Mouse (Mus musculus): ENCODE data around the gene Colgalt2. TPM values are rescaled to one million over a fixed set of nuclear protein-coding genes. Genes with fewer than 3 reads are reported as not detected.
A peak's percentile ranks its signal among the peaks of the same experiment; 100 is the strongest.

Gene Colgalt2
- polyA plus RNA-seq, 1 experiment, result 0.32 TPM

DNA sequence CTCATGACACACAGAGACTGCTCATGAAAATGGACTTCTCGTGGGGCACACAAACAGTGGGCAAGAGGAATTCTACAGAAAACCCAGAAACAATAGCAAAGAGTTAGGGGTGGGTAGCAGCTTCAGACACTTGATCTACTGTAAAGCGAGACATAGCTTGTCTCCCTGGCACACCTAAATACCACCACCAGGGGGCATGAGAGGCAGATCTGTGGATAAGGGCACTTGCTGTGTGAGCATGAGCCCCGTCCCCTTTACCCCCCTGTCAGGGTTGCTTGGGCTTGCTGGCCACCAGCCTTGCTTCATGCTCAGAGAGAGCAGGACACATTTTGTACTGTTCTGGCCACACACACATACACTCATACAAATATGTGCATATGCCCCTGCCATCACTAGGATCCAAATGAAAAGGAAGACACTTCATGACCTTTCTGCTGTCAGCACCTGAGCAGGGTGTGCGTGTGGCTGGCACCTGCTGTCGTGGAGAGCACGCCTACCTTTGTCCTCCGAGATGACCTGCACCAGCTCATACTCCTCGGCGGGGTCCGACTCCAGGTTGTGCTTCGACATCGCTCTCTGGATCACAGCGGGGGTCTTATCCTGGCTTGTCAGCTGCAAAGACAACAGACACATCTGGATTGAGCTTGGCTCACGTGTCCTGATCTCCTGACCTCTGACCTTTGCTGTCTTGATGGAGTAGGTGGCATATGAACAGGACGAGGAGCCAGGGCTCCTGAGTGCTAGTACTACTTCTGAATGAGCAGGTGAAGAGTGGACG is 121.4 kb downstream of the Colgalt2 start:
- DNase-seq (ENCODE audit: low read depth in 1 of 2, low spot score in 2 of 2), result peak; percentile 21 to 52

GRCm38 (mm10) chr1:152522226-152522625 is 122.6 kb downstream of the Colgalt2 start:
- TF ChIP-seq CTCF (IDR thresholded peaks at IDR 0.05; ENCODE audit: extremely low read depth, insufficient read depth, insufficient read length, insufficient replicate concordance), result no peak
- TF ChIP-seq POLR2A (IDR thresholded peaks at IDR 0.05; ENCODE audit: low read depth, low read length), result no peak
- peaks cover 2% of the 10 kb centered on the region; the same call in 1 of the 2 replicates for H3K36me3 ChIP-seq (ENCODE audit: control insufficient read depth, insufficient read depth, low read length)
- no peaks in the 10 kb centered on the region for H3K27me3 ChIP-seq (ENCODE audit: control insufficient read depth, insufficient read depth, low read length)
- no peak overlapping the region for H3K4me3 ChIP-seq (ENCODE audit: extremely low read depth, insufficient read depth, insufficient read length)
- no peaks in the 10 kb centered on the region for H3K4me1 ChIP-seq (ENCODE audit: control insufficient read depth, insufficient read depth, insufficient read length)
- DNase-seq (ENCODE audit: low read depth in 1 of 2, low spot score in 2 of 2), result no peak
- 81% methylated on average over 3 of the region's 3 CpGs for WGBS
- H3K27ac ChIP-seq (ENCODE audit: insufficient read depth, low read length), result no peak overlapping the region

More for the DNA sequence above, 121.4 kb downstream of the Colgalt2 start:
- 0 out of 2 replicates have a peak, but pooled peaks cover 1% of the 10 kb centered on the region for H3K36me3 ChIP-seq (ENCODE audit: control insufficient read depth, insufficient read depth, low read length)
- WGBS, result 84% methylated on average over 16 of the region's 16 CpGs
- H3K27me3 ChIP-seq (ENCODE audit: control insufficient read depth, insufficient read depth, low read length), result no peaks in the 10 kb centered on the region
- H3K4me3 ChIP-seq (ENCODE audit: extremely low read depth, insufficient read depth, insufficient read length), result no peak overlapping the region
- H3K27ac ChIP-seq (ENCODE audit: insufficient read depth, low read length), result no peak overlapping the region
- TF ChIP-seq CTCF (IDR thresholded peaks at IDR 0.05; ENCODE audit: extremely low read depth, insufficient read depth, insufficient read length, insufficient replicate concordance) (peak; percentile 47; the same call in 1 of the 2 replicates), POLR2A (IDR thresholded peaks at IDR 0.05; ENCODE audit: low read depth, low read length) (no peak)
- no peaks in the 10 kb centered on the region for H3K4me1 ChIP-seq (ENCODE audit: control insufficient read depth, insufficient read depth, insufficient read length)

GRCm38 (mm10) chr1:152523292-152523691 is 123.7 kb downstream of the Colgalt2 start:
- DNase-seq (ENCODE audit: low read depth in 1 of 2, low spot score in 2 of 2), result no peak
- Histone ChIP-seq H3K27ac (ENCODE audit: insufficient read depth, low read length) (no peak overlapping the region), H3K4me3 (ENCODE audit: extremely low read depth, insufficient read depth, insufficient read length) (no peak overlapping the region), H3K27me3 (ENCODE audit: control insufficient read depth, insufficient read depth, low read length) (no peaks in the 10 kb centered on the region), H3K36me3 (ENCODE audit: control insufficient read depth, insufficient read depth, low read length) (peaks cover 3% of the 10 kb centered on the region; the same call in 1 of the 2 replicates), H3K4me1 (ENCODE audit: control insufficient read depth, insufficient read depth, insufficient read length) (no peaks in the 10 kb centered on the region)
- 92% methylated on average over 11 of the region's 11 CpGs for WGBS
- TF ChIP-seq POLR2A (IDR thresholded peaks at IDR 0.05; ENCODE audit: low read depth, low read length), result no peak
- no peak for TF ChIP-seq CTCF (IDR thresholded peaks at IDR 0.05; ENCODE audit: extremely low read depth, insufficient read depth, insufficient read length, insufficient replicate concordance)

DNA sequence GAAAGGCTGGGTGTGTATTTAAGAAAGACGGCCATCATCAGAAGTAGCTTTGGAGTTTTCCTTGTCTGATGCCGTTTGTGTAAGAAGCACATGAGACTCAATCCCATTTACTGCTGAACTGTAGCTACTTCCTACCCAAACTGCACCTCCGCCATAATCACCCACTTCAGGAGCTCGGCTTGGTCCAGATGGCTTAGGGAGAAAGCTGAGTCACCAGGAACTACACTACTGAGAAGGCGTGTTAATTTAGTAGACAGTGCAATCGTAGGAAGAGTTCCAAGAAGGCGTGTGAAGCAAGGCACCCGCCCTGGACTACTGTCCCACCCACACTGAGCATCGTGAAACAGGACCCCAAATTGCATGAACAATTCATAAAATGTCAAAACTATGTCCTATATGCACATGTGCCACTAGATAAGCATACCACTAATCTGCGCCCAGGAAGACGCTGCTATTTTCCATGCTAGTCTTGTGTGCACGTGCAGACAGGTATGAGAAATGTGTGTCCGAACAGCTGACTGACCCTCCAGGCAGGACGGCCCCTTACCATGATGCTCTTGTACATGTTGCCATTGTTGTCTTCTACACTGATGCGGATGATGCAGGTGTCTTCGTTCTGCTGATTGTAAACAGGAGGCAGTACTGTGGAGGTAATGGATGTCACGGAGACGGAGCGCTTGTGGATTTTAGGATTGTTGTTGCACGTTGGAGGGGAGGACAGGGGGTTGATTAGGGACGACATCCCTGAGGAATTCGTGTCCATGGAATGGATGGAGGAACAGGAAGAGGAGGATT is 124.7 kb downstream of the Colgalt2 start:
- Histone ChIP-seq H3K27ac (ENCODE audit: insufficient read depth, low read length) (no peak overlapping the region), H3K4me3 (ENCODE audit: extremely low read depth, insufficient read depth, insufficient read length) (no peak overlapping the region), H3K36me3 (ENCODE audit: control insufficient read depth, insufficient read depth, low read length) (peaks cover 3% of the 10 kb centered on the region; the same call in 1 of the 2 replicates), H3K27me3 (ENCODE audit: control insufficient read depth, insufficient read depth, low read length) (no peaks in the 10 kb centered on the region), H3K4me1 (ENCODE audit: control insufficient read depth, insufficient read depth, insufficient read length) (peaks cover 3% of the 10 kb centered on the region; the same call in 1 of the 2 replicates)
- no peak for TF ChIP-seq CTCF (IDR thresholded peaks at IDR 0.05; ENCODE audit: extremely low read depth, insufficient read depth, insufficient read length, insufficient replicate concordance)
- WGBS, result 87% methylated on average over 22 of the region's 22 CpGs
- DNase-seq (ENCODE audit: low read depth in 1 of 2, low spot score in 2 of 2), result no peak

GRCm38 (mm10) chr1:152524987-152525648 is 125.5 kb downstream of the Colgalt2 start:
- Histone ChIP-seq H3K4me1 (ENCODE audit: control insufficient read depth, insufficient read depth, insufficient read length) (peaks cover 6% of the 10 kb centered on the region; the same call in 1 of the 2 replicates), H3K27me3 (ENCODE audit: control insufficient read depth, insufficient read depth, low read length) (no peaks in the 10 kb centered on the region), H3K36me3 (ENCODE audit: control insufficient read depth, insufficient read depth, low read length) (peaks cover 3% of the 10 kb centered on the region; the same call in 1 of the 2 replicates), H3K27ac (ENCODE audit: insufficient read depth, low read length) (no peak overlapping the region), H3K4me3 (ENCODE audit: extremely low read depth, insufficient read depth, insufficient read length) (no peak overlapping the region)
- 26% methylated on average over 6 of the region's 6 CpGs for WGBS
- peak; percentile 50 to 64 for DNase-seq (ENCODE audit: low read depth in 1 of 2, low spot score in 2 of 2)
- peak; percentile 64; the same call in 1 of the 2 replicates for TF ChIP-seq CTCF (IDR thresholded peaks at IDR 0.05; ENCODE audit: extremely low read depth, insufficient read depth, insufficient read length, insufficient replicate concordance)
- TF ChIP-seq POLR2A (IDR thresholded peaks at IDR 0.05; ENCODE audit: low read depth, low read length), result no peak

GRCm38 (mm10) chr1:152526154-152526553 is 126.5 kb downstream of the Colgalt2 start:
- WGBS, result 88% methylated on average over 9 of the region's 9 CpGs
- TF ChIP-seq CTCF (IDR thresholded peaks at IDR 0.05; ENCODE audit: extremely low read depth, insufficient read depth, insufficient read length, insufficient replicate concordance) (no peak), POLR2A (IDR thresholded peaks at IDR 0.05; ENCODE audit: low read depth, low read length) (no peak)
- DNase-seq (ENCODE audit: low read depth in 1 of 2, low spot score in 2 of 2), result no peak
- H3K27ac ChIP-seq (ENCODE audit: insufficient read depth, low read length), result no peak overlapping the region
- H3K27me3 ChIP-seq (ENCODE audit: control insufficient read depth, insufficient read depth, low read length), result no peaks in the 10 kb centered on the region
- peaks cover 3% of the 10 kb centered on the region for H3K36me3 ChIP-seq (ENCODE audit: control insufficient read depth, insufficient read depth, low read length)
- peaks cover 6% of the 10 kb centered on the region; the same call in 1 of the 2 replicates for H3K4me1 ChIP-seq (ENCODE audit: control insufficient read depth, insufficient read depth, insufficient read length)
- H3K4me3 ChIP-seq (ENCODE audit: extremely low read depth, insufficient read depth, insufficient read length), result no peak overlapping the region

Measured in spleen, adult 2 months (tissue).